Mouse (Mus musculus): ENCODE measurements at regions not wholly inside any gene's neighbourhood (a gene's known extent, or its start where the extent isn't known, plus 50 kb on each side); places are given as distances from the start of the nearest gene placed in this dataset.

GRCm38 (mm10) chr8:100515896-100516295, 1099.6 kb upstream of the Cdh8 start:
- TF ChIP-seq POLR2A (IDR thresholded peaks at IDR 0.05; ENCODE audit: borderline replicate concordance, extremely low read depth, insufficient read depth, insufficient read length, poor library complexity, severe bottlenecking) (no peak), CTCF (IDR thresholded peaks at IDR 0.05; ENCODE audit: borderline replicate concordance, extremely low read depth, insufficient read depth, insufficient read length) (no peak)

DNA sequence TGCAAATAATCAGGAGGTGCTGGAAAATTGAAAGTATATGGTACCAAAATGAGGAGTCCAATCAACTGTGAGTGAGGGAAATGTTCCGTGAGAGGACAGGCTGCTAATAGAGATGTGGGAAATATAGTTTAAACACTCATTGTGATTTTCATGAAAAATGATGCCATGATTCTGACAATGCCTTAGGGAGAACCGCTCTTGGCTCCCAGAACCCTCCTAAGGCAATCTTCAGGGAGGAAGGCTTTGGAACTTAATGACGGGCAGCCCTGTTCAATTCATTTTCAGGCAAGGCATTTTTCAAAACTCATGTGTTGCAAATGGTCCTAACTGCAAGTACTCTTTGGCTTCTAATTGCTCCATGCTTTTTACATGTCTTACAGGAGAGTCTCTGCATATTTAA, 1098.9 kb upstream of the Cdh8 start:
- peak; percentile 56 for DNase-seq (ENCODE audit: low read depth)
- no peak for TF ChIP-seq CTCF (IDR thresholded peaks at IDR 0.05; ENCODE audit: borderline replicate concordance, extremely low read depth, insufficient read depth, insufficient read length)
- no peak for TF ChIP-seq POLR2A (IDR thresholded peaks at IDR 0.05; ENCODE audit: borderline replicate concordance, extremely low read depth, insufficient read depth, insufficient read length, poor library complexity, severe bottlenecking)

More at GRCm38 (mm10) chr8:100515896-100516295, 1099.6 kb upstream of the Cdh8 start:
- peak; percentile 95 for DNase-seq (ENCODE audit: low read depth)

DNA sequence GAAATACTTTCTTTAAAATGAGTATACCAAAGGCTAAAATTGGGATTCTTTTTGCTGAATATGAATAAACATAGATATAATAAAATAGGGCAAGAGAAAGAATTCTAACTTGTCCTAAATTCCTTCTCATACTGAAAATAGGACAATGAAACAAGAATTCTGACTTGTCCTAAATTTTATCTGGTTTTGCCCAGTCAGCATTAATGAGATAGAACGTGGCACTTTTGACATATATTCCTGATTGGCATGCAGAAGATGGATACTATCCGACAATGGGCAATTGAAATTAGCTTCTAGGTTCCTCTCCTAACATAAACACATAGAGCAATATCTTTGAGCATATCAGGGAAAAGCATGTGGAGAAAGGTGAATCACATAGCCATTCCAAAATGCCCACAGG, 1090.2 kb upstream of the Cdh8 start:
- no peak for DNase-seq (ENCODE audit: low read depth)
- no peak for TF ChIP-seq CTCF (IDR thresholded peaks at IDR 0.05; ENCODE audit: borderline replicate concordance, extremely low read depth, insufficient read depth, insufficient read length)
- TF ChIP-seq POLR2A (IDR thresholded peaks at IDR 0.05; ENCODE audit: borderline replicate concordance, extremely low read depth, insufficient read depth, insufficient read length, poor library complexity, severe bottlenecking), result no peak

- DNase-seq (ENCODE audit: low read depth), result no peak
Measured at GRCm38 (mm10) chr8:100500342-100500712, 1084.1 kb upstream of the Cdh8 start.

GRCm38 (mm10) chr8:100499614-100500341, 1083.5 kb upstream of the Cdh8 start:
- DNase-seq (ENCODE audit: low read depth), result peak; percentile 85
- TF ChIP-seq POLR2A (IDR thresholded peaks at IDR 0.05; ENCODE audit: borderline replicate concordance, extremely low read depth, insufficient read depth, insufficient read length, poor library complexity, severe bottlenecking) (no peak), CTCF (IDR thresholded peaks at IDR 0.05; ENCODE audit: borderline replicate concordance, extremely low read depth, insufficient read depth, insufficient read length) (no peak)

More at GRCm38 (mm10) chr8:100500342-100500712, 1084.1 kb upstream of the Cdh8 start:
- no peak for TF ChIP-seq POLR2A (IDR thresholded peaks at IDR 0.05; ENCODE audit: borderline replicate concordance, extremely low read depth, insufficient read depth, insufficient read length, poor library complexity, severe bottlenecking)
- TF ChIP-seq CTCF (IDR thresholded peaks at IDR 0.05; ENCODE audit: borderline replicate concordance, extremely low read depth, insufficient read depth, insufficient read length), result no peak

DNA sequence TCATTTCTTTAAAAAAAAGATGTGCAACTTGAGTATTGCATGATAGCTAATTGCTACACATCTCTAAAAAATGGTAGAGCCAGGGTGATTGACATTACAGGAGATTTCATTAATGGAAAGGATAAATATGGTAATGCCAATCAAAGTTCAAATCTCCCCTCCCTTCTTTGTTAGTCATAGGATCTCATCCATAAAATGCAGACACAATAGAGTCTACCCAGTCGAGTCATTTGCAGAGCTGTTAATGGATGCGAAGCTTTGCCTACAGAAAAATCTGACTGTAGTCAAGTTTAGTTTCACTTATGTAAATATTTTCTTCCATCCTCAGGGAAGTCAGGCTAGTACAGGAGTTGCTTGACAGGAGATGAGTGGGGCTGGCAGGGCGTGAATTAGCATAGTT, 1078.2 kb upstream of the Cdh8 start:
- TF ChIP-seq POLR2A (IDR thresholded peaks at IDR 0.05; ENCODE audit: borderline replicate concordance, extremely low read depth, insufficient read depth, insufficient read length, poor library complexity, severe bottlenecking), result no peak
- no peak for TF ChIP-seq CTCF (IDR thresholded peaks at IDR 0.05; ENCODE audit: borderline replicate concordance, extremely low read depth, insufficient read depth, insufficient read length)
- DNase-seq (ENCODE audit: low read depth), result peak; percentile 37

GRCm38 (mm10) chr8:100475950-100476349, 1059.7 kb upstream of the Cdh8 start:
- no peak for TF ChIP-seq CTCF (IDR thresholded peaks at IDR 0.05; ENCODE audit: borderline replicate concordance, extremely low read depth, insufficient read depth, insufficient read length)
- peak; percentile 45 for DNase-seq (ENCODE audit: low read depth)

- DNase-seq (ENCODE audit: low read depth), result no peak
Measured at GRCm38 (mm10) chr8:100451231-100451630, 1035.0 kb upstream of the Cdh8 start.

GRCm38 (mm10) chr8:100450380-100450936, 1034.2 kb upstream of the Cdh8 start:
- no peak for TF ChIP-seq CTCF (IDR thresholded peaks at IDR 0.05; ENCODE audit: borderline replicate concordance, extremely low read depth, insufficient read depth, insufficient read length)
- TF ChIP-seq POLR2A (IDR thresholded peaks at IDR 0.05; ENCODE audit: borderline replicate concordance, extremely low read depth, insufficient read depth, insufficient read length, poor library complexity, severe bottlenecking), result no peak
- DNase-seq (ENCODE audit: low read depth), result peak; percentile 50

More at GRCm38 (mm10) chr8:100451231-100451630, 1035.0 kb upstream of the Cdh8 start:
- TF ChIP-seq POLR2A (IDR thresholded peaks at IDR 0.05; ENCODE audit: borderline replicate concordance, extremely low read depth, insufficient read depth, insufficient read length, poor library complexity, severe bottlenecking), result no peak
- no peak for TF ChIP-seq CTCF (IDR thresholded peaks at IDR 0.05; ENCODE audit: borderline replicate concordance, extremely low read depth, insufficient read depth, insufficient read length)

DNA sequence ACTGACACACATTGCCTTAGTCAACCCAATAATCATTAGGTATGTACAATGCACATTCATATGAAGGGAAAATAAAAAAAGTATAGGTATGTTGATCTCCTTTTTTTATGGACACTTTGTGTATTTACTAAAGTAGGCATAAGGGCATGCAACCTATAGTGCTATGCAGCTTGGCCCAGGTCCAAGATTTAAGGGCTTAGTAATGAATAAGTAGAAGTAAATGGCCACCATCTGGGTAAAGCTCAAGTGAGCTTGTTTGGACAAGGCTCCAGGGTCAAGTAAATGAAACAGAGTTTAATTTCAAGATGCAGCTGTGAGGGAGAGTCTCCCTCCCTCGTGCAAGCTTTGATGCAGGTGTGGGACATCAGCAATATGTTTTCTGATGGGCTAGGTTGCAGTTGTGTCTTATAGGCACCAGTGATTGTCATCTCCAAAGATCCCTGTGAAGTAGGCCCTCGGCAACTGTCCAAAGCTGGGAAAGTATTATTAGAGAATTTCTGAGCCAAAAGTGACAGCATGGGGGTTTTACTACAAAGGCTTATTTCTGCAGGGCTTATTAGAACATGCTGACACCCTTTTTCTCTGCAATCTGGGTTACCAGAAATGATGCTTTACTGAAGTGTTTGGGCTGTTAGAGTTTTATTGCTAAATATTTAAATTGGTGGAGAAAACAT, 1030.5 kb upstream of the Cdh8 start:
- TF ChIP-seq POLR2A (IDR thresholded peaks at IDR 0.05; ENCODE audit: borderline replicate concordance, extremely low read depth, insufficient read depth, insufficient read length, poor library complexity, severe bottlenecking), result no peak
- peak; percentile 49 for DNase-seq (ENCODE audit: low read depth)
